Mouse (Mus musculus) liver, adult 2 months (tissue): ENCODE measurements at regions not wholly inside any gene's neighbourhood (a gene's known extent, or its start where the extent isn't known, plus 50 kb on each side); places are given as distances from the start of the nearest gene placed in this dataset.

Source experiments
- DNase-seq: peaks from one replicate; pipeline ENCODE4 v3.0.0-alpha.2; 2011; ENCODE audit warnings: low read depth, low spot score; ENCODE audit errors: extremely low read depth
- H3K27ac ChIP-seq: fragments of 200-500 bp; replicated peaks from 2 replicates; pipeline ENCODE4 v1.5.1; 2012; ENCODE audit warnings: low read depth, mild to moderate bottlenecking, control low read depth, inconsistent platforms, low read length; ENCODE audit not compliant: insufficient read depth
- H3K27me3 ChIP-seq: fragments of 200-500 bp; 2 replicates; pipeline ENCODE4 v1.6.1; 2012; ENCODE audit warnings: mild to moderate bottlenecking, moderate library complexity, low read length, inconsistent platforms; ENCODE audit not compliant: control insufficient read depth, insufficient read depth
- H3K36me3 ChIP-seq: fragments of 200-500 bp; 2 replicates; pipeline ENCODE4 v1.6.1; 2012; ENCODE audit warnings: low read length, inconsistent platforms; ENCODE audit not compliant: control insufficient read depth, insufficient read depth
- H3K4me1 ChIP-seq: fragments of 200-500 bp; 2 replicates; pipeline ENCODE4 v1.6.1; 2011; ENCODE audit warnings: low read length; ENCODE audit not compliant: control insufficient read depth, insufficient read depth
- H3K4me3 ChIP-seq: fragments of 200-500 bp; 2 replicates; pipeline ENCODE4 v1.5.1; 2011; ENCODE audit warnings: low read depth, mild to moderate bottlenecking, control low read depth, low read length, moderate library complexity; ENCODE audit not compliant: insufficient read depth
- H3K79me2 ChIP-seq: fragments of 200-500 bp; 2 replicates; pipeline ENCODE4 v1.6.1; 2012; ENCODE audit warnings: inconsistent platforms, mild to moderate bottlenecking, low read length, moderate library complexity; ENCODE audit not compliant: control insufficient read depth, insufficient read depth
- H3K9ac ChIP-seq: fragments of 200-500 bp; 2 replicates; pipeline ENCODE4 v1.6.1; 2012; ENCODE audit warnings: low read depth, mild to moderate bottlenecking, control low read depth, inconsistent platforms, low read length
- CTCF ChIP-seq: fragments of 200-500 bp; IDR thresholded peaks from 2 replicates; pipeline ENCODE4 v1.5.1; 2011; ENCODE audit warnings: low read depth, low read length, control low read depth
- POLR2A ChIP-seq: fragments of 200-500 bp; IDR thresholded peaks from 2 replicates; pipeline ENCODE4 v1.6.1; 2011; ENCODE audit warnings: low read length, control low read depth; ENCODE audit not compliant: insufficient read depth; ENCODE audit errors: extremely low read depth
- WGBS: fragments of 180-500 bp; shearing (Covaris S2); methylation state at CpG from one replicate; pipeline ENCODE4 v1.1.7; 2018; 5-methylcytosine and 5-hydroxymethylcytosine counted together

DNA sequence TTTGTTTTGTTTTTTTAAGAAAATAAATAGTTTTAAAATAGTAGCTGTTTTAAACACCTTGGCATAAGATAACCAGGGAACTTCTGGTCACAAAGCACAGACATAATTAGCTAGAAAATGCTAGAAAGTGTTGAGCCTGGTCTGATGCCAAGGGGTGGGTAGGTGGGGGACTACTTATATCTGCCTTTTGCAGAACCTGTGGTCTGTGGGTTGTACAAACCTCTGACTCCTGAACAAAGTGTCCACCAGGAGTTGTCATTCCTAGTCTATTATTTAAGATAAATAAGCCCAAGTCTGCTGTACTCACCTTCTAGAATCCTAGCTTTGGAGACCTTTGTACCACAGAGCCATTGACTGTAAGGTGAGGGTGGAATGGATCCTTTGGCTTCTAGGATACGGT, 191.9 kb upstream of the Ccdc122 start:
- Histone ChIP-seq H3K36me3 (no peaks in the 10 kb centered on the region), H3K27me3 (no peaks in the 10 kb centered on the region), H3K4me3 (no peak overlapping the region), H3K27ac (no peak overlapping the region), H3K79me2 (no peaks in the 10 kb centered on the region), H3K9ac (no peak overlapping the region), H3K4me1 (no peaks in the 10 kb centered on the region)
- TF ChIP-seq POLR2A: no peak
- TF ChIP-seq CTCF: no peak
- DNase-seq: no peak
- 88% methylated on average over 1 of the region's 1 CpGs for whole genome bisulfite sequencing

DNA sequence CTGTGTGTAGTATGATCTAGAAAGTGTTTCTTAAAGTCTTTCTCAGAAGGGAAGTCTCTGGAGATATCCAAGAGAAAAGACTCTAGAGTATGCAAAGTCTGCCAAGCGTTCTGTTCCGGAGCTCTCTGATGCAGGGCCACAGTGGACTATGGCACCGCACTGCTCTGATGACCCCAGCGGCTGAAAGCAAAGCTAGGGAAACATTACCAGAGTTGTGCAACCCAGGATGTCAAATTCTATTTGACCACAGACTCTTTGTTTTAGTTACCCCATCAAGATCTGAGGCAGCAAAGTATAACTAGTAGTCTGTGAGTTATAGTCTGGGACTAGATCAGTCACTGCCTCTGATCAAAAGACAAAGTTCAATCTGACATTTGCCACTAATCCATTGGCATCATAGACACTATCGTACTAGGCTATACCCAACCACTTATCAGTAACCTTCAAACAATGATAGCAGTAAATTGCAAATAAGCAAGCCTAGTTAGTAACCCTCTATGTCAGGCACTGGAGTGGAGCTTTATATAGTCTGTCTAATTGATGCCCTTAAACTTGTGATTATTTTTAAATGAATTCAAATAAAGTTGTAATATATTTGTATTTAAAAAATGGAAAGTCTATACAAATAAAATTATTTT, 198.9 kb upstream of the Ccdc122 start:
- DNase-seq: peak; percentile 99
- Histone ChIP-seq H3K4me1 (peaks cover 14% of the 10 kb centered on the region), H3K27me3 (no peaks in the 10 kb centered on the region), H3K79me2 (no peaks in the 10 kb centered on the region), H3K36me3 (no peaks in the 10 kb centered on the region), H3K27ac (peak overlapping the region; percentile 10; the same call in 1 of the 2 replicates), H3K4me3 (no peak overlapping the region), H3K9ac (no peak overlapping the region)
- WGBS: 23% methylated on average over 5 of the region's 5 CpGs
- TF ChIP-seq CTCF: no peak
- no peak for TF ChIP-seq POLR2A

DNA sequence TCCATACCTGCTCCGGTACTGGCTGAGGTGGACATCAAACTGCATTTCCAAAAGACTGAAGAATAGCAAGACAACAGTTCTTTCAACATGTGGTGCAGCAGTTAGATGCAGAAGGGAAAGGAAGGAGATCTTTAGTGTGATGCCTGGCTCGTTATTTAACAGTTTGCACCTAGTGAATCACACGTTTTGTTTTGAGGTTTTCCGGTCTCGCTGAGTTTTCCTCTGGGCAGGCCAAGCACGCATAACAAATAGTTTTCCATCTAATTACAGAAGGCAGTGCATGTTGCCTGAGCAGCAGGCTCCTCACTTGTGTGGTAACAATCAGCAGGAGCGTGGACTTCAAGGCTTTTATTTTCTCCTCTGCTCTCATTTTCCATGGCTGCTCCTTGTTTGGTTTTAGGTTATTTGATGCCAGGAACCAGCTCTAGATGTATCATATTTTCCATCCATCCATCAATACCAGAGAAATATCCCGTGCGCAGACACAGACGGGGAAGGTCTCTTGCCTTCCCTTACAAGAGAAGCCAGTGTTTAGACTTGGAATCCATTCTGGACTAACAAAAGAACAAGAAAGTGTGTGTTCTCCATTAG, 199.6 kb upstream of the Ccdc122 start:
- Histone ChIP-seq H3K27me3 (no peaks in the 10 kb centered on the region), H3K27ac (peak overlapping the region; percentile 10), H3K4me1 (peaks cover 20% of the 10 kb centered on the region), H3K36me3 (no peaks in the 10 kb centered on the region), H3K9ac (no peak overlapping the region), H3K4me3 (no peak overlapping the region), H3K79me2 (no peaks in the 10 kb centered on the region)
- 37% methylated on average over 10 of the region's 10 CpGs for WGBS
- TF ChIP-seq POLR2A: no peak
- no peak for TF ChIP-seq CTCF
- DNase-seq: no peak

DNA sequence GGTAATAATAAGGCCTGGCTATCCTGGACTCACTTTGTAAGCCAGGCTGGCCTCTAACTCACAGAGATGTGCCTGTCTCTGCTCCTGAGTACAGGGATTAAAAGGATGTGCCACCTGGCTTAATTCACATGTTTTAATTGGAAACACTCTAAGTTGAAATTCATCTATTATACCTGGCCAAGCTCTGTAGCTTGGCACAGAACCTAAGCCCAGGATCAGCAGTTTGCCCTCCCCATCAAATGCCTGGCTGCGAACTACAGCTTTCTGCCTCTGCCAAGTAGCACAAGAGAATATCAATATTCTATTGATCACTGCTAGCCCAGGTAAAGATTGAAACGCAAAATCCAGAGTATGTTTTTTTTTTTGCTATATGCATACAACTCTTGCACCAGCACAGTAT, 200.3 kb upstream of the Ccdc122 start:
- peak overlapping the region; percentile 17; the same call in 1 of the 2 replicates for H3K27ac ChIP-seq
- 30% methylated on average over 2 of the region's 2 CpGs for WGBS
- DNase-seq: peak; percentile 98

DNA sequence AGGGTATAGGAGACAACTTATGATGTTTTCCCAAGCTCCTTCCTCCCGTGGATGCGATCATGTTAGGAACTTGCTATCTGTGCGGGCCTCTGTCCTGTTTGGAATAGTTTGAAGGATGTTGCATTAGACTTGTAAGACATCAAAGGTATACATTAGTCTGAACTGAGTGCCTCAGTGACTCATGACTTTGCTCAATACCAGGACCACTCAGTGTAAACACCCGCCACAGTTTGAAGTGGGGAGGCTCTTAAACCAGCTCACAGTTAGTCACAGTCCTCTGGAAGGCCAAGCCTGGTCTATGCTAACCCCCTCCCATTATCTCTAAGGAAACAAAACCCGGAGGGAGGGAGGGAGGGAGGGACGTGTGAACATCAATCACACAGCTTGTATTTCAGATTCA, 202.5 kb upstream of the Ccdc122 start:
- TF ChIP-seq CTCF (no peak), POLR2A (no peak)
- Histone ChIP-seq H3K27ac (no peak overlapping the region), H3K9ac (no peak overlapping the region), H3K79me2 (no peaks in the 10 kb centered on the region), H3K4me3 (no peak overlapping the region), H3K36me3 (no peaks in the 10 kb centered on the region), H3K27me3 (no peaks in the 10 kb centered on the region), H3K4me1 (peaks cover 24% of the 10 kb centered on the region)
- WGBS: 86% methylated on average over 6 of the region's 6 CpGs
- no peak for DNase-seq

More for the DNA sequence above, 200.3 kb upstream of the Ccdc122 start:
- H3K27me3 ChIP-seq: no peaks in the 10 kb centered on the region
- H3K9ac ChIP-seq: no peak overlapping the region
- no peak overlapping the region for H3K4me3 ChIP-seq
- H3K36me3 ChIP-seq: no peaks in the 10 kb centered on the region
- no peaks in the 10 kb centered on the region for H3K79me2 ChIP-seq
- TF ChIP-seq POLR2A (no peak), CTCF (no peak)
- peaks cover 20% of the 10 kb centered on the region for H3K4me1 ChIP-seq

DNA sequence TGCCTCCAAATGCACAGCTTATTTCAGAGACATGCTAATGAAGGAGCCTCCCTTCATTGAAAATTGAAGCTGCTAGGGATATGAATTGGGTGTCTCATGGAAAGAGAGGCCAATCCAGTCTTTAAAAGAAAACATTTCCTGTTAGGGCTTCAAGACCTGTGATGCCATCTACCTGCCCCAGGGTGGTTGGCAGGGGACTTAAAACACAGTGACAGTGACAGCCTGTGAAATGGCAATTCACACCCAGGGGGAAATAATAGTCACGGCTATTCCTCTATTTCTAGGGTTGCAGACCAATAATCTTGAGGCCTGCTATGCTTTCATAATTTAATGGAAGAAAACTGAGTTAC, 207.4 kb upstream of the Ccdc122 start:
- no peak overlapping the region for H3K9ac ChIP-seq

More for the DNA sequence above, 207.4 kb upstream of the Ccdc122 start:
- TF ChIP-seq POLR2A (no peak), CTCF (no peak)
- no peaks in the 10 kb centered on the region for H3K79me2 ChIP-seq
- H3K27me3 ChIP-seq: no peaks in the 10 kb centered on the region
- no peak for DNase-seq
- H3K27ac ChIP-seq: peak overlapping the region; percentile 53
- peaks cover 23% of the 10 kb centered on the region for H3K4me1 ChIP-seq
- H3K4me3 ChIP-seq: no peak overlapping the region
- no peaks in the 10 kb centered on the region for H3K36me3 ChIP-seq
- WGBS: 35% methylated on average over 1 of the region's 1 CpGs
